Mouse (Mus musculus): Measurements from ENCODE around the gene Brca2. TPM values are rescaled to one million over a fixed set of nuclear protein-coding genes. Genes with fewer than 3 reads are reported as not detected.
A peak's percentile ranks its signal among the peaks of the same experiment; 100 is the strongest.

Brca2 gene
- polyA plus RNA-seq, 1 experiment from 2014 or later, result 29.3 TPM

DNA sequence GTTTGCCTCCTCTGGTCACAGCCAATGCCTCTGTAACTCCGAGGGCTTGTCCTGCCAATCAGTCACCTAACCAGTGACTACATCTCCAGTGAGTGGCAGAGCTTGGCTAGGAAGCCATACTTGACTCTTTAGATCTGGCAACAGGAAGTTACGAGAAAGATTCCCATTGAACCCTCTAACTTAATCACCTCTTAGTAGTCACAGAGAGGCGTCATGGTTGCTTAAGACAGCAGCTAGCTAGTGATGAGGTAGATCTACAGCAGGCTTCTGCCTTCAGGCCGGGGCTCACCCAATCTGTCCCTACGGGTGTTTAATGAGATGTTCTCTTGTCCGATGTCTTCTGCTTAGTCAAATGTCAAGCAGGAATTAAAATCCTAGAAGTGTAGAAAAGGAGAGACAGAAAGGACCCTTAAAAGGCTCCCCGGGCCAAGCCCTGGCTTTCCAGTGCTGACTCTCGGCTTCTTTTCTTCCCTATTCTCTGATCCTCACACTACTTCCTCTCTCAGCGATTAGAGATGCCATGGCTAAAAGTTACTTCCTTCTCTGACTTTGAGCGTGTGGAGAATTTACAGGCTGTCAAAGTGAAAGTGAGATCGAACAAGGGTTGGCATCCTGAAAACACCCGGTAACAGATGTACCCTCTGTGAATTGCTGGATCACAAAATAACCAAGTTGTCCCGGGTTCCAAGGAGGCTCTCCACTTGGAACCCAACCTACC lies 69.9 kb downstream of the Brca2 start:
- peaks cover 11% of the 10 kb centered on the region for H3K4me1 ChIP-seq
- peaks cover 54% of the 10 kb centered on the region for H3K27me3 ChIP-seq
- H3K36me3 ChIP-seq, result no peaks in the 10 kb centered on the region
- H3K4me2 ChIP-seq, result peak overlapping the region; percentile 99
- H3K4me3 ChIP-seq, result peak overlapping the region; percentile 80; the same call in 1 of the 2 replicates
- no peaks in the 10 kb centered on the region for H3K9me3 ChIP-seq
- ATAC-seq (ENCODE audit: insufficient number of reproducible peaks, insufficient read depth, low FRiP score, low TSS enrichment, low read depth), result no peak
- WGBS, result 66% methylated on average over 13 of the region's 13 CpGs
- no peak overlapping the region for H3K9ac ChIP-seq
- no peak overlapping the region for H3K27ac ChIP-seq

GRCm38 (mm10) chr5:150592904-150593755 lies 70.7 kb downstream of the Brca2 start:
- Histone ChIP-seq H3K27ac (no peak overlapping the region), H3K36me3 (no peaks in the 10 kb centered on the region), H3K4me3 (peak overlapping the region; percentile 80), H3K9me3 (no peaks in the 10 kb centered on the region), H3K4me1 (peaks cover 13% of the 10 kb centered on the region), H3K27me3 (peaks cover 57% of the 10 kb centered on the region), H3K4me2 (peak overlapping the region; percentile 99), H3K9ac (peak overlapping the region; percentile 78)
- ATAC-seq (ENCODE audit: insufficient number of reproducible peaks, insufficient read depth, low FRiP score, low TSS enrichment, low read depth), result peak; percentile 17; the same call in 1 of the 2 replicates
- 10% methylated on average over 40 of the region's 40 CpGs for WGBS

DNA sequence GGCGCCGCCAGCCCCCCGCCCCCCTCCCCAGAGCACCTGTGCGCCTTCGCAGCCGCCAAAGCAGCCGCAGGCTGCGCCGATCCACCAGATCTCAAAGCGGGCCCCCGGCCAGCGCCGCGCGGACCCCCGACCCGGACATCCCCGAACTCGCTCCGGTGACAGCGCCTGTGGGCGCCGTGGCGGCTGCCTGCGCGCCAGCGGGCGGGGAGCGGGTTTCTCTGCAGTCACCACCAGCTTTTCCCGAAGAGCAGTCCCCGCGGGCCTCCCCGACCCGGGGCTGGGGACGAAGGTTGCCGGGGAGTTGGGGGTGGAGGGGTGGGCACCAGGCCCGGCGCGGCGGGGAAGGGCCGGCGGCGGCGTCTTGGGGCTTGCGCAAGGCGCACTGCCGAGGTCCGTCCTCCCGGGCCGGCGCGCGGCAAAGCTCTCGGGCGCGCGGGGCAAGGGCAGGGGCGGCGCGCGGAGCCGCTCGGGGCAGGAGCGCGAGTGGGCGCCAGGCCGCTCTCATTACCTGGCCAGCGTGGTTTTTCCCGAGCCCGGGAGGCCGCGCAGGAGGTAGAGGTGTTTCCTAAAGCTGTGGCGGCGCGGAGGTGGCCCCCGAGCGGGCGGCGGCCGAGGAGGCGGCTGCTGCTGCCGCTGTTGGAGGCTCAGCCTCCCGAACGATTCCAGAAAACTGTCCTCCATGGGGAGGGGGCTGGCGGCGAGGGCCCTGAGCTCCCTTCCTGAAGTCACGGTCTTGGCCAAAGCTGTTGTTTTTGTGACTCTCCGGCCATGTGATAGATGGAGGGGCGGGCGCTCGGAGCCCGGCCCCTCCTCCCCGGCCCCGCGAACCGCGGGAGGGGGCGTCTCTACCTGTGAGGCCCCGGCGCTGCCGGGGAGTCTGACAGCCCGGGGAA lies 71.6 kb downstream of the Brca2 start:
- no peak overlapping the region for H3K27ac ChIP-seq
- H3K9ac ChIP-seq, result peak overlapping the region; percentile 78
- peaks cover 19% of the 10 kb centered on the region for H3K4me1 ChIP-seq
- peak; percentile 50 for ATAC-seq (ENCODE audit: insufficient number of reproducible peaks, insufficient read depth, low FRiP score, low TSS enrichment, low read depth)
- peaks cover 57% of the 10 kb centered on the region for H3K27me3 ChIP-seq
- under 1% methylated on average over 97 of the region's 102 CpGs for WGBS
- no peaks in the 10 kb centered on the region for H3K9me3 ChIP-seq
- H3K4me2 ChIP-seq, result peak overlapping the region; percentile 99
- peak overlapping the region; percentile 80 for H3K4me3 ChIP-seq
- H3K36me3 ChIP-seq, result no peaks in the 10 kb centered on the region

- ATAC-seq (ENCODE audit: insufficient number of reproducible peaks, insufficient read depth, low FRiP score, low TSS enrichment, low read depth), result 0 out of 2 replicates have a peak, but pooled peaks have one; percentile 39
- H3K9me3 ChIP-seq, result no peaks in the 10 kb centered on the region
- peaks cover 57% of the 10 kb centered on the region for H3K27me3 ChIP-seq
- WGBS, result 6% methylated on average over 17 of the region's 17 CpGs
- H3K9ac ChIP-seq, result peak overlapping the region; percentile 78
- peak overlapping the region; percentile 99 for H3K4me2 ChIP-seq
- no peaks in the 10 kb centered on the region for H3K36me3 ChIP-seq
- peaks cover 23% of the 10 kb centered on the region for H3K4me1 ChIP-seq
- no peak overlapping the region for H3K27ac ChIP-seq
- peak overlapping the region; percentile 80 for H3K4me3 ChIP-seq
Observed at GRCm38 (mm10) chr5:150594649-150595339, 72.4 kb downstream of the Brca2 start.

DNA sequence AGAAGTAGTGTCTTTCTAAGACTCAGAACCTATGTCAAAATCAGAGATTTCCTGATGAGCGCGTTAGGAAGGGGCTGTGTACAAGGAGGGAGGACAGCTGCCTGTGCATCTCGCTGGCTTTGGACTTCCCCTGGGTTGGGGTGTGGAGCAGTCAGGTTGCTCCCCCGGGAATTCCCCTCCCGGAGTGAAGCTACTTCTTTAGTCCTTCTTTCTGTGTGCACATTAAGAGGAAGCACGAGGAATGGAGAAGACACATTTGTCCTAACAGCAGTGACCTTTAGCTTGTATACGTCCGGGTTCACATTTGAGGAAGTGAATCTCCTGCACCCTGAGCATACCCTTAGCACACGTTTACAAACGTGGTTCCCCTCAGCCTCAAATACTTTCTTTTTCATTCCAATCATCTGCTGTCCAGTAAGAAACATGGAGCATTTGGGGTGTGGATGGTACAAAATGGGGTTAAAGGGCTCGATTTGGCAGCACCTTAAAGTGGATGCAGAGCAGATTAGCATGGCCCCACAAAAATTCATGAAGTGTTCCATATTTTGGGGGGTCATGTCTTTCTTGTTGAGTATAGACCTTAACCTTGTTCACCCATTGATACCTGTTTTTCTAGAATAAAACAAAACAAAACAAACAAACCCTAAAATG lies 73.1 kb downstream of the Brca2 start:
- Histone ChIP-seq H3K27me3 (peaks cover 57% of the 10 kb centered on the region), H3K4me2 (0 out of 2 replicates have a peak overlapping the region, but pooled peaks have one; percentile 99), H3K9ac (no peak overlapping the region), H3K36me3 (no peaks in the 10 kb centered on the region), H3K27ac (no peak overlapping the region), H3K4me3 (no peak overlapping the region), H3K4me1 (peaks cover 29% of the 10 kb centered on the region), H3K9me3 (no peaks in the 10 kb centered on the region)
- 44% methylated on average over 11 of the region's 11 CpGs for WGBS
- no peak for ATAC-seq (ENCODE audit: insufficient number of reproducible peaks, insufficient read depth, low FRiP score, low TSS enrichment, low read depth)

GRCm38 (mm10) chr5:150597088-150597487 lies 74.7 kb downstream of the Brca2 start, which contains the start of gene N4bp2l1:
N4bp2l1 (minus strand) TSS chr5:150597188.
- Histone ChIP-seq H3K36me3 (no peaks in the 10 kb centered on the region), H3K27me3 (peaks cover 54% of the 10 kb centered on the region), H3K9me3 (no peaks in the 10 kb centered on the region), H3K27ac (no peak within 1 kb of the TSS), H3K9ac (no peak within 1 kb of the TSS), H3K4me3 (no peak within 1 kb of the TSS), H3K4me2 (no peak within 1 kb of the TSS), H3K4me1 (peaks cover 35% of the 10 kb centered on the region)
- WGBS, result 55% methylated on average over 7 of the region's 7 CpGs
- ATAC-seq (ENCODE audit: insufficient number of reproducible peaks, insufficient read depth, low FRiP score, low TSS enrichment, low read depth), result no peak

GRCm38 (mm10) chr5:150598202-150599119 lies 76.0 kb downstream of the Brca2 start:
- no peak overlapping the region for H3K27ac ChIP-seq
- H3K9me3 ChIP-seq, result no peaks in the 10 kb centered on the region
- H3K9ac ChIP-seq, result no peak overlapping the region
- no peak for ATAC-seq (ENCODE audit: insufficient number of reproducible peaks, insufficient read depth, low FRiP score, low TSS enrichment, low read depth)
- H3K4me2 ChIP-seq, result 0 out of 2 replicates have a peak overlapping the region, but pooled peaks have one; percentile 5
- H3K27me3 ChIP-seq, result peaks cover 40% of the 10 kb centered on the region
- WGBS, result 48% methylated on average over 21 of the region's 21 CpGs
- peaks cover 29% of the 10 kb centered on the region for H3K4me1 ChIP-seq
- no peak overlapping the region for H3K4me3 ChIP-seq
- H3K36me3 ChIP-seq, result no peaks in the 10 kb centered on the region

DNA sequence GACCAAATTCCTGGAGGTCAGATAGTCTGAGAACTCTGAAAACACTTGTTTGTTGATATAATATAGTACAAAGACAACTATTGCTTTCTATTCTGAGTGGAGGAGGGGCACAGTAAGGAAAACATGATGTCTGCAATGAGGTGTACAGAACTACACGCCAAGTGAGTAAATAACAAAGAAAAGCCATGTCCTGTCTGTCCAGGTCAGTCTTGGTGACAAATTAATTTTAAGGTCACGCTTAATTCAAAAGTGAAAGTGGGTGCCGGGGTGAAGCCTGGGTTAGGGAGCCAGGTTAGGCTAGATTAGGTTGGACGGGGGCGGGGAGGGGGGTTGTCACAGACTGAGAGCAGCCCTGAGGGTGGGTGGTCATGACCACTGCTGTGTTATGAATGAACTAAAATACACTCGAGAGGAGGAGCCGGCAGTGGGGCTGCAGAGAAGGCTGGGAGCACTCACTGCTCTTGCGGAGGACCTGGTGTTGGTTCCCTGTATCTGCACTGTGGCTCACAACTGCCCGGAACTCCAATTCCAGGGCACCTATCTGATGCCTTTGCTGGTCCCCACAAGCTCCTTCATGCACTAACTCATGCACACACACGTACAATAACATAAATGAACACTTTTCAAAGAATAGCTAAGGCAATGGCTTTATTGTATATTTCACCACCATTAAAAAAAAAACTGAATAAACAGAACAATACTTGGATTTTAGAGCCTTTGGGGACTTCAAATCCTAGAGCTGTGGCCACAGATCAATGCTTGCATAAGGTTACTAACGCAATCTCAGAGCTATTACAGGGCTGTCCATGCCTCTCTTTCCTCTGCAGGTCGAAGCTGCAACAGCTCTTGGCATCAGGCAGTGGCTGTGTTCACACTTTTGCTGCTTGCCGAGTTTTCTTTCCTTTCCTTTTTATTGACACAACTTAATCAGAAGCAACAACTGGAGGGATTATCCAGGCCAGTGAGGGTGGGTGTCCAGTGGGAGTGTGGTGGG lies 77.2 kb downstream of the Brca2 start:
- no peak overlapping the region for H3K4me2 ChIP-seq
- H3K36me3 ChIP-seq, result no peaks in the 10 kb centered on the region
- peaks cover 29% of the 10 kb centered on the region for H3K27me3 ChIP-seq
- H3K4me3 ChIP-seq, result no peak overlapping the region
- H3K4me1 ChIP-seq, result peaks cover 28% of the 10 kb centered on the region
- H3K9me3 ChIP-seq, result no peaks in the 10 kb centered on the region
- no peak for ATAC-seq (ENCODE audit: insufficient number of reproducible peaks, insufficient read depth, low FRiP score, low TSS enrichment, low read depth)
- H3K27ac ChIP-seq, result no peak overlapping the region
- WGBS, result 56% methylated on average over 13 of the region's 13 CpGs
- H3K9ac ChIP-seq, result no peak overlapping the region
